Mouse (Mus musculus): ENCODE measurements around the gene Pdlim5.
A peak's percentile ranks its signal among the peaks of the same experiment; 100 is the strongest.

Pdlim5 gene

DNA sequence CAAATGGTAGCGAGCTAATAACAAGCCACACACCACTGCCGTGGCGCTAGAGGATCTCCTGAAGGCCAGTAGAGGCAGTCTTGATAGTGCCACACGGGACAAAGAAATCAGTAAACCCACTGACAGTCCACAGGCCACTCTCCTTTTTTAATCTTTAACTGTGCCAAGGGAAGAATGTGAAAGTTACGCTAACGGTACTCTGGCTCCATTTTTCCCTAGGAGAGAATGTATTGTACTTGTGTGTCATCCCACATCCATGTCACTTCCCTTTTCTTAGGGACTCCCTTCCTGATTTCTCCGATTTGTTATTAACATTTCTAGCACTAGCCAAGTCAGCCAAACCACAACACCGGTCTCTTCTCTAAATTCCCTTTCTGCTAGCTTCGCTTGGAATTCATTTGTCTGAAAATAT, 1.5 kb downstream of the Pdlim5 start:
- DNase-seq: peak; percentile 8 to 25

DNA sequence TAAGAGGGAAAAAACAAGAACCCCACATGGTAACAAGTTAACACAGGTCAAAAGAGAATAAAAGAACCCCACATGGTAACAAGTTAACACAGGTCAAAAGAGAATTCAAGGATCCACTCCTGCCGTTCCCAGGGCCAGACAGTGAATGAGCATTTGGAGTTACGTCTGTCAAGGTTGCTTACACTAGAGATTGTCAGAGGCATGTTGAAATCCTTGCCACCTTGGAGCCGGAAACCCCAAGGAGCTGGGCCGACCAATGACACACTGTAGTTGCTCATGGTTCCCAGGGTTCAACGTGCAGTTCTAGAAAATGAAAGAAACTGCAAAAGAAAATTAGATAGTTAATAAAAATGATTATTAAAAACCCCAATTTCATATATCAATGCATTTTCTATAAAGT, 4.0 kb downstream of the Pdlim5 start:
- no peak for DNase-seq

DNA sequence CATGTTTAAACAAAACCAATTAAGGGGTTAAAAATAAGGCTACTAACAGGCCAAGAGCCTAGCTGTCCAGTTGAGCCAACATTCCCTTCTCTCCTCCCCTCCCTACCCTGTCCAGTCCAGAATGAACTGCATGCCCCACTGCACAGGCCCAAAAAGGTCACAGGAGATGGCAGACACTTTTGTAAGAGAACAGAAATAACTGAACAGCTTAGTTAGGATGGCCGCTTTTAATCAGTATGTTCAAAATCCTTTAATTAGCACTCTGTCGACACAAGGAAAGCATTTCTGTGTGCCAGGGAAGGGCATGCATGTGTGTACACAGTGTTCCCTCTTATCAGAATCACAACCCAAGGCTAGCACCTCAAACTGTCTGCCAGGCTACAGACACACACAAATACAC, 5.2 kb downstream of the Pdlim5 start:
- DNase-seq: no peak

DNA sequence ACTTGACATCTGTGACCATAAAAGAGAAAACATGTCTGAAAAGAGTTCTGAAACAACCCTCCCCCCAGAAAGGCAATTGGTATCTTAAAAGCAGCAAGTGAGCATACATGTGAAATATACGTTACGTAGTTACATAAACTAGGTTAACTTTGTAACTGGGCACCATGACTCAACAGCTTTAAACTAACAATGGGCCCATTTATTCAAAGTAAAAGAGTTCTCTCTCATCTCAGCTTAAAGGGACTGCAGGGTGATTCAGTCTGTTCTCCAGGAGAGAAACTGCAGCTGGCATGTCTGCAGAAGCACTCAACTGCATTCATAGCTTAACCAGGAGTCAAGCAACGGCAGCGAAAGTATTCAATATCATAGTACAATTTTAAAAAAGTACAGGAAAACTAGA, 7.3 kb downstream of the Pdlim5 start:
- no peak for DNase-seq

DNA sequence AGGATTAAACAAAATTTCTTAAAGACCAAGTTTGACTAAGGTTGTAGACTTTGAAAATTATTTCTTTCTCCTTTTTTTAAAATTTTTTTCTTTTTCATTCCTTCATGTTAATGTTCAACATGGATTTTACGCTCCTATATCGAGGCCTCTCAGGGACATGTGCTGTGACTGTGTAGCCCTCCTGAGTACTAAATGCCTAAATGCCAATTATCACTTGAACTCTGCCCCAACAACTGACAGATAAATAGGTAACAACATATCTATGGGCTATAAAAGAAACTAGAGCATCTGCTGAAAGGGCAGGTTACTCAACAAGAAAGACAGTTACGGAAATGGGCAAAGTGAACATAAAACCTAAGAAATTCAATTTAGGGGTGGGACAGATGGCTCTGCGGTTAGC, 9.0 kb downstream of the Pdlim5 start:
- DNase-seq: no peak

DNA sequence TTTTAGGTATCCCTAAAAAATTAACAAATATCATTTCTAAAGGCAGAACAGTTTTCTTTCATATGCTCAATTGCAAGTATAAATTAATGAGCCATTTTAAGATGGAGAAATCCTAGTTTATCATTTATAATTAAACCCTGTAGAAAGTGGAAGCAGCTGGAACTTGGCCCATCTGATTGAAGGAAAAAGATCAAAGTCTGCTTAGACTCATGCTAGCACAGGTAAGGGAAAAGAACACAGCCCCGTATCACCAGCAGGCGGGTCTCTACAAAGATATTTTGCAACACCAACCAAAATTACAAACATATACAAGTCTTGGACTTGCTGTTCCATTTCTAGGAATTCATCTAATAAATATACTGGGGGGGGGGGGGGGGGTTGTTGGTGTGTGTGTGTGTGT, 9.8 kb downstream of the Pdlim5 start:
- DNase-seq: no peak

DNA sequence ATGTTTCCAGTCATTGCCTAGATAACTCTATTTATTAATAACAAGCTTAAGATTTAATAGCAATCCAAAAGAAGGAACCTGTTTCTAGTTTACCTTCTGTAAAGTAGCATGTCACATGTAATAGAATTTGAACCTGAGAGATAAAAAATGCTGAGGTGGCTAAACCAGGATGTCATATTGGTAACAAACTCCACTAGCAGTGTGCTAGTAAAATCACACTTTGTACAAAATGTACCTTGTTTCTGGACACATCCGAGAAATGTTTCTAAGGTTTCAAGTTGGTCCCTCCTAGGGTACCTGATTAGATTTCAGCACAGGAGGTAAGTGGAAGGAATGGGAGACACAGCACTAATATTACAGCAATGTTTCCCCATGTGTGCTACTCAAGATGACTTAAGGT, 18.9 kb downstream of the Pdlim5 start:
- DNase-seq: no peak

DNA sequence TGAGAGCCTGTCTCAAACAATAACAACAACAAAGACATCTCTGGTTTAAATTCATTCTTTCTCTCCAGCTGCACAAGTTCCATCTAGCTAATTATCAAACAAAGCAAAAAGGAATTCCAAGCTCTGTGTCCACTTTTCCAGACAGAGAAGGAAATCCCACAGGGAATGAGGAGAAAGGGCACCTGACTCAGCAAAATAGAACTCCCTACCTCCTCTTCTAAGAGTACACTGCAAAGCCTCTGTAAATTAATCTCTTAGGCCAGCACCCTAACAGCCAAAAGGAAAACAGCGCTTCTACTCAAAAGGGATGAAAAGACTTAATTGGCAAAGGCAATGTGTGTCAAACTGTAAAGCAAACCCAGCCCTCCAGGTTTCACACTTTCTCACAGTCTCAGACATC, 20.4 kb downstream of the Pdlim5 start:
- no peak for DNase-seq

DNA sequence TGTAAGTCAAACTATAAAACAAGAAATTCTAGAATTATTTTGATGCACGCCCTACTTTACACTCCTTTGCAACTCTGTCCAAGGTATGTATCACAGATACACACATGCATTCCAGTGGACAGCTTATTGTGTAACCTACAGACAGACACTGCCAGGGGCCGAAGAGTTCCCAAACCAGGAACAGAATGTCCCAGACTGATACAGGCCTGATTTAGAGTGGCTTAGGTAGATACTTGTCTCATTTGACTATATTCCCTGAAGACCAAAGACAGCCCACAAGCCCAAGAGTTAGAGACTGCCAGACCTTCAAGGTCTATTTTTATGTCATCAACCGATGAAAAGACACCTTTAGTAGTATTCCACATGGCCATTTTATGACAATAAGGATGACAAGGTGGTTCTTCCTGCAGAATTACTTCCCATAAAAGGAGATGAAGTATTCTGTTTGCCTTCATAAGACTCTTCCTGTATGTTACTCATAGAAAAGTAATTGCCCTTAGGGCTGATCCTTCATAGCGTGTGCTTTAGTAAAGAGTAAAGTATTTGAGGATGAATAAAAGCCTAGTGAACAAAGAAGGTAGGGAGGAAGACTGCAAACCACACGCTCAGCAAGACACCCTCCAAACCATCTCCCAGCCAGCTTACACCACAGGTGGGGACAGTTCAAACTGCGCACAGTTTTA, 22.9 kb downstream of the Pdlim5 start:
- DNase-seq: no peak

DNA sequence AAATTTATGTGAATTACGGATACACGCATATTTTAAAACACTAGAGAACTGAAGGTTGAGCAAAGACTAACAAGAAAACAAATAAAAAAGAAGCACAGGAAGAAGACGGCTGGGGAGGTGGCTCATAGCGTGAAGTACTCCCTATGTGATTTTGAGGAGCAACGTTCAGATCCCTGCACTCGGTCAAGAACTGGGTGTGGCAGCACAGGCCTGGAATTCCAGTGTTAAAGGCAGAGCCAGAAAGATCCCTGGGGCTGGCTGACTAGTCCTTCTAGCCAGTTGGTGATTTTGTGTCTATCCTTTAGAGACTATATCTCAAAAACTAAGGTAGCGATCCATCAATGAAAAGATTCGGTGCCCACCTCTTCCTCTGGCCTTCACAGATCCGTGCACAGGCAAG, 27.1 kb downstream of the Pdlim5 start:
- DNase-seq: peak in 1 of 2 experiments; percentile 13

DNA sequence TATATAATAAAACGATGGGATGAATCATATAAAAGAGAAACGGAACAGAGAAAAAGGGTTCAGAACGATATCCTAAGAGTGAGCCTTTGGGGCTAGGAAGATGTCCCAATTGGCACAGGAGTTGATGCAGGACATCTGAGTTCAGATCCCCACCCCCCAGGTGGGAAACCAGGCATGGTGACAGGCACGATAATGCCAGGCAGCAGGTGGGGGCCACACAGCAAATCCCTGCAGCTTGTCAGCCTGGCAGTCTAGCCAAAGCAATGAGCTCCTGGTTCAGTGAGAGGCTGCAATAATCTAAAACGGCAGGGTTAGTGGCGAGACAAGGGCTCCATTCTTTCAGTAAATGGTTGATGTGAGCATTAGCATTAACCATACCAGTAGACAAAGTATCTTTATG, 33.4 kb downstream of the Pdlim5 start:
- no peak for DNase-seq

DNA sequence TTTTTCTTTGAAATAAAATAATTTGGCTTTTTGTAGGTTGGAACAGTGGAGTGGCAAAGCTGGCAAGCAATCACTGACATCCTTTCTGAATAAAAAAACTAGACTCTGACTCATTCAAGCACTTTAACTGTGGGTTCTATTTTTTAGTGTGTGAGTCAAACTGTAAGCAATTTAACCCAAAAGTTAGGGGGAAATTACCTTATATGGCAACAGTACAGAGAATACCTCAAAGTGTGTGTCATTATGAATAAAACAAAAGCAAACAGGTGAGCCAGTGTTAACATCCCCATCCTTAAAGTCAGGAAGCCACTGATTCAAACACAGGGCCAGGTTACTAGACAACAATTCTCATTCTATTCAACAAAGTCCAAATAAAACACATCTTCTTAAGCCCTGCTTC, 36.5 kb downstream of the Pdlim5 start:
- DNase-seq: no peak

DNA sequence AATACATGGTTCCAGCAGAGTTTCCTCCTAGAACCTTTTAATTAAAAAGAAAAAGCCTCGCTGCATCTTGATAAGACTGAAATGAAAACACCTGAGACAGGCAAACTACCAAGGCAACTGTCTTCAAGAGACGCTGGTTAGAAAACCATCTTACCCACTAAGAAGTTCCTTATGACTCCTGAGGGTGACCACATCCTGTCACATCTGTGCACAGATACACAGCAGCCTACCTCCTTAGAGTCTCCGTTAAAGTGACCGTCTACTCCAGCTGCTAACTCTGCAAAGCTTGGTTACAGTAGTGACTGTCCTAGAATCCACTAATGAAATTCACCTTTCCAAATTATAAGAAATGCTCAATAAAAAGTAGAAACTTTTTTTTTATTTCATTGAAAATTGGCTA, 38.8 kb downstream of the Pdlim5 start:
- no peak for DNase-seq

DNA sequence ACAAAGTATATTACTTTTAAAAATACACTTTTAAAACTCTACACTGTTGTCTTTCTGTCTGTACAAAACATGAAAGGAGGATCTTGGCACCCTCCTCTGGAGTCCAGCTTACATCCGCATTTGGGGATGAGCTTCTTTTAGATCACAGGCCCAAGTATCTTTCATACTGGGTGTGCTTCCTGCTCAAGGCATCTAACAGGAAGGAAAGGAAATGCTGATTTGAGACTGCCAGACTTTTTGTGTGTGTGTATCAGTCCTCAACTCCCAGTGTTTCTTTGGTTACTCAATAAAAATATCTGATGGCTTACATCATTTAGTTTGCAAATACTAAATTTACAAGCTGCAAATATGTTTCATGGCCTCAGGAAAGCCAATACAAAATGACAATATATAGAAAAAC, 42.3 kb downstream of the Pdlim5 start:
- peak in 1 of 2 experiments; percentile 30 for DNase-seq

DNA sequence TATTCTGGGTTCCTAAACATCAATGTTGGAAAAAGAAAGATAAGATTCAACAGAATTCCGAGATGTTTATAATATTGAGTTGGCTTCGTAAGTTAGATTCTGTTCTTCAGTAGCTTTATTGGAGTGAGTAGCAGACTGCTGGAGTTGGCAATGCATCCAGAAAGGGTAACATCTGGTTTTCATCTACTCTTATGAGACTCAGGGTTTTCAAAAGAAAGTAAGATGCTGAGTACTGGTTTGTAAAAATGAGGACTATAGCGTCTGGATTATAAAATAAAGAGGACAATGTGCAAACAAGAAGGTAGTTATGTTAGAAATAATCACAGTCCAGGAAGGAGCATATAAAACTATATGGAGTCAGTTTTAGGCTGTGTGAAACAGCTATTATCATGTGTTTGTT, 45.0 kb downstream of the Pdlim5 start:
- DNase-seq: no peak

DNA sequence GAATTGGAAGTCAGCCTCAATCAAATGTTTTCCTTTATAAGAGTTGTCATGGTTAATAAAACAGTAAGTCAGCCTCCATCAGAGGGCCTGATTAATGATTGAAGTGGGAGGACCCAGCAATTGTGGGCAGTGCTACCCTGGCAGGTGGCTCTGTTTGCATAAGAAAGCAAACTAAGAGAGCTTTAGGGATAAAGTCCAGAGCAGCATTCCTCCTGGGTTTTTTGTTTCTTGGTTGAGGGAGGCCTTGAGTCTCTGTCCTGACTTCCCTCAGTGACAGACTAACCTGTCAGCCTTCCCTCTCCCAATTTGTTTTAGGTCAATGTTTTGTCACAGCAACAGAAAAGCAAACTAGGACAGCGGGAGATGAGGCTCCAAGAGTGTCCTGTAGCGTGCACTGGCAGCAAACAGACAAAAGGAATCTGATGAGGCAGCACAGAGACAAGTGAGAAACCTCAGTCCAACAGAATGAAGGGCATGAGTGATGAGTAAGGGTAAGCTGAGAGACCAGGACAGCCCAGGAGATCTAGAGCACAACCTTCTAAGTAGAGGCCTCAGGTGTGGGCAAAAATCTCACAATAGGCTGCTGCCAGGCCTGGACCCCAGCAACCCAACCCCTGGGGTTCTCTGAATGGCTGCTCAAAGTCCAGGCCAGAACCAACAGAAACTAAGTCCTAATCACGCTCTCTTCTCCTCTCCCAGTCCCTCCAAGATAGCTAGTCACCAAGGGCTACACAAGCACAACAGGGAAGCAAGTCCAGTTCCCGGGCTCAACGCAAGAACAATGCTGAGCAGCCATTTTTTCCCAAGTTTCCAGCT, 46.5 kb downstream of the Pdlim5 start:
- no peak for DNase-seq

DNA sequence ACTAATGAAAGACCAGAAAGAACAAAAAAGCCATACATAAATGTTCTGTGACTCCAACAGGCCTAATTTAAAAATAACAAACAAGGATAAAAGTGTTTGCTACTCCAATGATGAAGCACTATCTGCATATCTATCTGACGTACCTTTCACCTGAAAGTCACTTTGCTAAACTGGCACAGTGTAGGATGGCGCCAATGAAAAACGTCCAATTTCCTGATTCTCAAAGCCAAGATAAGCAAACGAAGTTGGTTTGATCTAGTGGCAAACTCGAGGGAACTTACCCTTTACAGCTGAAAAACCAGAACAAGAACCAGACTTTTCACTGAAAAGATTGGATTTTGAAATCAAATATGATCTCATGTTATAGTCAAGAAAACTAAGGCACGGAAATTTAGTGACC, 49.2 kb downstream of the Pdlim5 start:
- DNase-seq: no peak

DNA sequence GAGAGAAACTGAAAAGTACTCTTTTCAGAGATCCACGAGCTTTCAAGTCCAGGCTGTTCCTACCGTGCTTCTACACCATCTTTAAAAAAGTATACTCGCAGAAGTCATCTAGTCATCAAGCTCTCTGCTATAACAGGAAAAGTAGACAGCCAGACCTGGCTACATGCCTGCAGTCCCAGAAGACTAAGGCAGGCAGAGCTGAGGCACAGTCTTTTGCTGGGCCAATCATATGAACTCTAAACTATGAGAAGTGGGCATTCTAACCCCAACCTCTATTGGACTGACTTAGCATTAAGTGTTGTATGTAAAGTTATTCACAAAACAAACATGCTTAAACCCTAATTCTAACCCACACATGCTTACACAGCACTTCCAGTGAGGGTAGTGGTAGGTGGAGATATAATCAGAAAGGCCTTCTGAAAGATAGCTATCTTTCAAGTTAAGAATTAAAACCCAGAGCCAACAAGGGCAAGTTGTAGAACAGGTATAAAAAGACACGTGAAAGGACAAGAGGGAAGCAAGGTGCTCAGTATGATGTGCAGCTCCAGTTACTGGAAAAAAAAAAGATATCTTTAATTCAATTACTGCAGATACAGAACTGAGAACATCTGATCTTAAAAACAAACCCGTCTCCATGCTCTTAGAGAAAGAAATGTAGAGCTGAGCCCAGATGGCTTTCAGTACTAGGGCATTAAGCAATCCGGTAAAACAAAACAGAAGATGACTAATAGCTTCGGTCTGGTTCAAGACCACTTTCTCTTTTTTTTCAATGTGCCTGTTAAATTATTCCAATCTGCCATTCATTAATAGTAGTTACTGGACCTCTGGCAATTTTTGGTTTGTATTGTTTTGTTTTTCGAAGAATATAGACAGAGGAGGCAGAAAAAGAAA, 50.0 kb downstream of the Pdlim5 start:
- no peak for DNase-seq

DNA sequence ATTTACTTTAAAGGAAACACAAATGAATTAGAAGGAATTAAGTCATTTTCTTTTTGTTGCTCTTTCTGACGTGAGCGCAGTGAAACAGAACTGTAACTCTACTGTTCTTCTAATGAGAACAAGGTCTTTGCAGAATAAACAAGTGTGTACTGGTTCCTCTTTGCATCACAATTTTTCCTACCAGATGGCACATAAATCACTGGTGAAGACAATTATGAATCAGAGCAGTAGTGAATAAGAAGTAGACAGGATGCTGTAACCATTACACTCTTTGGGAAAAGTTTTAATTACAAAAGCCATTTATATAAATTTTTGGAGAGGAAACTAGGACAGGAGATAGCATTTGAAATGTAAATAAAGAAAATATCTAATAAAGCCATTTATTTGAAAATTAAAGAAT, 51.7 kb downstream of the Pdlim5 start:
- DNase-seq: no peak

DNA sequence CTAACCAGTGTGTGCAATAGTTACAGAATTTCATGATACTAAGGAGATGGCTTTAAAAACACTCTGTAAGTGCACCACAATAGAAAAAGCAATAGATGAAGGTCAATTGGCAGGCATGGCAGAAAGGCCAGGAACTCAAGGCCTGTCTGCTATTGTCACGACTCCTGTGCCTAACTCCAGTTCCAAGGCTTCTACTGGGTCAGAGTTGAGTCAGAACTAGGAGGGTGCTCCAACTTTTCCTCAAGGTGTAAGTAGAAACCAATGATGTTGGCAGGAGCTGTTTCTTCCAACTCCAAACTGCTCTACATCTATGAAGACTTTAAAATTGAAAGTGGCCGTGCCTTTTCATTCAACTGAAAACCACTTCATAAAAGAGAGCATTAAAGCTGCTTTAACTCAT, 54.8 kb downstream of the Pdlim5 start:
- no peak for DNase-seq

DNA sequence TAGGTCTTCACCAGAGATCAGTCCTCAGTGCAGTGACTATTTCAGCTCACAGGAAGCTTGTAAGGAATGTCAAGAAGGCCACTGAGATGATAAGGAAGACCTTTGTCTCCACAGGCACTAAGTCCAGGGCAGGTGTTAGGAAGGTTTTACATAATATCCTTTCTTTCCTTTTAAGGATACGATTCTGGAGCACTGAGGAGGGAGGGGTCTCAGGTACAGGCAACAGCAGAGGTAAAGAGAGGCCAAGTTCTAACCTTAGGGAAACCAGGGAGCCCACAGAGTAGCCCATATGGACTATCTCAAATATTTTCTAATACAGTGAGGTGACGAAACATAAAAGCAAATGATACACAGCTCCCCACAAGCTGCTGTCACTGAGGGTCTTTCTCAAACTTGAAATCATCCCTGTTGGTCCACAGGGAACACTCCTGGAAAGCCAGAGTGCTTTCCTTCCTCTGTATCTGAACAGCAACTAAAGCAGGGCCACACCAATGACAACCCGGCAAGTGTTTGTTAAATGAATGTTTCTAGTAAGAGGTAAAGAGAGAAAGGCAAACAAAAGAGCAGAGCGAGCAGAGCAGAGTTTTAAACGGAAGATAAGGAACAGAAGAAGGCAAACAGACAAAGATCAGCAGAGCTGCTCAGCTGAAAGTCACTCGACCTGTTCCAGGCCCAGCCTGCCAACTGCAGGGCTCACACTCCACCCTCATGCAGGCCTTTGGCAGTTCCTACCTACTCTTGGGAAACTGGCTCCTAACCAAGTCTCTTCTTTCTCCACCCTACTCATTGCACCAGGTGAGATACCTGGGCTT, 55.9 kb downstream of the Pdlim5 start:
- peak; percentile 60 to 77 for DNase-seq

DNA sequence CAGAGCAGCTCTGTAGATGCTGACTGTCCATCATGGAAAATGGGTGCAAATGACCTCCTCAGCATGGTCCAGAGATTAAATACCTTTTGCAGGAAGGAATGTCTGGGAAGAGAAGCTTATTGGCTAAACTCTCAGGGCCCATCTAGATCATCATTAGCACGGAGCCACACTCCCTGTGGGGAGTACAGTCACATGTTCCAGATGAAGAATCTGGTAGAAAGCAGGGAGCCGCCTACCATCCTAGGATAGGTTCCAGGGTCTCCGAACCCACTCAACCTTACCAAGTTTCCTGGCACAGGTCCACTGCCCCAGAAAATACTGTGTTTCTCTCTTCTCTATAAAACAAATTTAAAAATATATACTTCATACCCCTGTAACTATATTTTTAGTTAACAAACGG, 57.4 kb downstream of the Pdlim5 start:
- DNase-seq: no peak

DNA sequence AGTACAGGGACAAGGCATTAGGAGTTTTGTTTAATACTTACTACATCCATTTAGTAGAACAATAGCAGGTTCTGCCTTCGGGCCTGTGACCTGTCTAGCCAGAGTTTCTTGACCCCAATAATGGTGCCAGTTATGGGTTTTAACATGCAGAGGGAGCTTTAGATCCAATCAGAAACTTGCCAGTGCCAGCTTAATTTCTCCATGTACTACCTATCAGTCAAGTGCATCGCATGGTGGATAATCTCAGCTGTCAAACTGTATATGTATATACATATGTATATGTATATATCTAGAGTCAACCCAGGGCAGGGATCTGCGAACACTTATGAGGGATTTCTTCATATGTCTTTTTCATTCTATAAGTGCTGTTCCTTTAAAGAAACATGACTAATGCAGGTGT, 61.0 kb downstream of the Pdlim5 start:
- no peak for DNase-seq

Measured in lung, adult 18-20 months (tissue).